Mouse (Mus musculus) kidney, adult 2 months (tissue): ENCODE data around the gene Lrrc73.

ENCODE experiments used
- CTCF ChIP-seq: fragments of 200-500 bp; conservative IDR thresholded peaks from 2 replicates; pipeline ENCODE4 v1.5.1; 2011; ENCODE audit warnings: low read depth, mild to moderate bottlenecking, control low read depth, low read length, moderate library complexity, mixed read lengths; ENCODE audit not compliant: insufficient read depth, insufficient read length
- POLR2A ChIP-seq: fragments of 200-500 bp; IDR thresholded peaks from one replicate; pipeline ENCODE4 v1.6.1; 2011; ENCODE audit warnings: low read depth, low read length, control low read depth

DNA sequence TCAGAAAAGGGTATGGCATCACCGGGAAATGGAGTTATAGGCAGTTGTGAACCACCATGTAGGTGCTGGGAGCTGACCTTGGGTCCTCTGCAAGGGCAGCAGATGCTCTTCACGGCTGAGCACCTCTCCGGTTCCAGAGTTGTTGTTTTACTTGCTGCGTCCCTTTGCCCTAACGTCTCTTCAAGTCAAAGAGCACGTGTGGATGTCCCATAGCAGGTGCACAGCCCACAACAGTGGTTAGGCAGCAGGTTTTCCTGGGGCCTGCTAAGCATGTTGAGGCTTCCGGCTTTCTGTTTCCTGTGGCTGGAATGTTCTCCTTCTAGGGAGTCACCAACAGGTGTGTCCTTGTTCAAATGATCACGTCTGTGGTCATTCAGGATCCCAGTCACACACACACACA lies 30.6 kb downstream of the Lrrc73 start:
- TF ChIP-seq POLR2A (no peak), CTCF (no peak)
